Mouse (Mus musculus) liver, embryonic 16.5 days (tissue): Measurements from ENCODE around the gene Nacc2. TPM values are rescaled to one million over a fixed set of nuclear protein-coding genes. Genes with fewer than 3 reads are reported as not detected.

Source experiments
- ATAC-seq: fragments of 200-750 bp; cut with Nextera tagmentation; 2 replicates; pipeline ENCODE4 v1.8.0; 2017; ENCODE audit warnings: low read depth, mild to moderate bottlenecking, moderate number of reproducible peaks, moderate library complexity
- H3K27ac ChIP-seq: fragments of 300-500 bp; sonication (generic); 2 replicates; pipeline ENCODE4 v1.5.1; 2014; ENCODE audit warnings: mild to moderate bottlenecking, low read length
- H3K27me3 ChIP-seq: fragments of 300-500 bp; sonication (generic); 2 replicates; pipeline ENCODE4 v1.6.1; 2014; ENCODE audit warnings: low read depth, low read length, mixed read lengths; ENCODE audit not compliant: control insufficient read depth, insufficient read depth
- H3K36me3 ChIP-seq: fragments of 300-500 bp; sonication (generic); 2 replicates; pipeline ENCODE4 v1.6.1; 2014; ENCODE audit warnings: mild to moderate bottlenecking; ENCODE audit not compliant: control insufficient read depth, insufficient read depth
- H3K4me1 ChIP-seq: fragments of 300-500 bp; sonication (generic); 2 replicates; pipeline ENCODE4 v1.6.1; 2014; ENCODE audit warnings: low read depth, low read length, mixed read lengths; ENCODE audit not compliant: control insufficient read depth
- H3K4me2 ChIP-seq: fragments of 300-500 bp; sonication (generic); 2 replicates; pipeline ENCODE4 v1.6.1; 2014; ENCODE audit warnings: low read depth, low read length, mixed read lengths
- H3K4me3 ChIP-seq: fragments of 300-500 bp; sonication (generic); 2 replicates; pipeline ENCODE4 v1.5.1; 2014; ENCODE audit warnings: low read depth, mild to moderate bottlenecking, low read length
- H3K9ac ChIP-seq: fragments of 300-500 bp; sonication (generic); 2 replicates; pipeline ENCODE4 v1.6.1; 2014; ENCODE audit warnings: low read depth, low read length
- H3K9me3 ChIP-seq: fragments of 300-500 bp; sonication (generic); replicated peaks from 2 replicates; pipeline ENCODE4 v1.6.1; 2016; ENCODE audit warnings: low read length; ENCODE audit not compliant: control insufficient read depth
- WGBS: fragments of 180-500 bp; shearing (Covaris S2); extraction: QIAGEN DNeasy Blood & Tissue Kit; methylation state at CpG from one replicate; pipeline ENCODE4 v1.1.7; 2014; ENCODE audit not compliant: insufficient replicate concordance; 5-methylcytosine and 5-hydroxymethylcytosine counted together
- polyA plus RNA-seq: library from polyadenylated mRNA; unstranded; fragments of >200 nt; fragmentation: Nextera tagmentation; extraction: Ambion mirVana; gene quantifications from 2 replicates; pipeline ENCODE4 v1.2.1, GENCODE M21; 2015

Nacc2 gene
- polyA plus RNA-seq, 1 experiment from 2014 or later, result 6.4 TPM

GRCm38 (mm10) chr2:26020714-26021560 lies 102.1 kb downstream of the Nacc2 start:
- peak overlapping the region; percentile 93 for H3K4me2 ChIP-seq
- peaks cover 9% of the 10 kb centered on the region for H3K36me3 ChIP-seq
- H3K9me3 ChIP-seq, result no peaks in the 10 kb centered on the region
- ATAC-seq, result peak; percentile 43
- H3K27me3 ChIP-seq, result no peaks in the 10 kb centered on the region
- under 1% methylated on average over 38 of the region's 38 CpGs for WGBS
- peak overlapping the region; percentile 82 for H3K4me3 ChIP-seq
- H3K9ac ChIP-seq, result peak overlapping the region; percentile 93
- H3K4me1 ChIP-seq, result peaks cover 42% of the 10 kb centered on the region
- peak overlapping the region; percentile 98 for H3K27ac ChIP-seq

GRCm38 (mm10) chr2:26019923-26020322 lies 103.1 kb downstream of the Nacc2 start:
- Histone ChIP-seq H3K27ac (peak overlapping the region; percentile 98), H3K9ac (peak overlapping the region; percentile 93)
- 30% methylated on average over 3 of the region's 3 CpGs for WGBS

GRCm38 (mm10) chr2:26017326-26017725 lies 105.7 kb downstream of the Nacc2 start:
- ATAC-seq, result no peak

More at GRCm38 (mm10) chr2:26019923-26020322, 103.1 kb downstream of the Nacc2 start:
- 0 out of 2 replicates have a peak, but pooled peaks have one; percentile 14 for ATAC-seq
- Histone ChIP-seq H3K9me3 (no peaks in the 10 kb centered on the region), H3K36me3 (peaks cover 18% of the 10 kb centered on the region), H3K27me3 (no peaks in the 10 kb centered on the region), H3K4me2 (peak overlapping the region; percentile 93), H3K4me1 (peaks cover 52% of the 10 kb centered on the region), H3K4me3 (peak overlapping the region; percentile 82)

GRCm38 (mm10) chr2:26013674-26014073 lies 109.3 kb downstream of the Nacc2 start:
- peaks cover 62% of the 10 kb centered on the region for H3K4me1 ChIP-seq
- WGBS, result 27% methylated on average over 3 of the region's 3 CpGs
- H3K27me3 ChIP-seq, result no peaks in the 10 kb centered on the region
- H3K9me3 ChIP-seq, result no peaks in the 10 kb centered on the region
- peak; percentile 99 for ATAC-seq
- peaks cover 69% of the 10 kb centered on the region for H3K36me3 ChIP-seq
- peak overlapping the region; percentile 93 for H3K4me2 ChIP-seq
- peak overlapping the region; percentile 98 for H3K27ac ChIP-seq
- H3K9ac ChIP-seq, result peak overlapping the region; percentile 93
- peak overlapping the region; percentile 67 for H3K4me3 ChIP-seq

More at GRCm38 (mm10) chr2:26017326-26017725, 105.7 kb downstream of the Nacc2 start:
- no peaks in the 10 kb centered on the region for H3K9me3 ChIP-seq
- H3K27me3 ChIP-seq, result no peaks in the 10 kb centered on the region
- peaks cover 53% of the 10 kb centered on the region for H3K4me1 ChIP-seq
- H3K4me3 ChIP-seq, result peak overlapping the region; percentile 82
- WGBS, result 22% methylated on average over 4 of the region's 4 CpGs
- H3K36me3 ChIP-seq, result peaks cover 33% of the 10 kb centered on the region
- H3K27ac ChIP-seq, result peak overlapping the region; percentile 98
- peak overlapping the region; percentile 93 for H3K9ac ChIP-seq
- peak overlapping the region; percentile 93 for H3K4me2 ChIP-seq

GRCm38 (mm10) chr2:26011420-26011819 lies 111.6 kb downstream of the Nacc2 start:
- H3K27ac ChIP-seq, result peak overlapping the region; percentile 98
- H3K9me3 ChIP-seq, result no peaks in the 10 kb centered on the region
- H3K9ac ChIP-seq, result peak overlapping the region; percentile 80
- H3K4me2 ChIP-seq, result peak overlapping the region; percentile 93
- H3K4me1 ChIP-seq, result peaks cover 47% of the 10 kb centered on the region
- no peak for ATAC-seq
- no peaks in the 10 kb centered on the region for H3K27me3 ChIP-seq
- 50% methylated on average over 1 of the region's 1 CpGs for WGBS
- H3K36me3 ChIP-seq, result peaks cover 86% of the 10 kb centered on the region
- peak overlapping the region; percentile 67 for H3K4me3 ChIP-seq

Other genes starting within 250 kb of the Nacc2 start
- gene Camsap1, start 139.9 kb downstream of the Nacc2 start, polyA plus RNA-seq, result 1.8 and 2.3 TPM in 2 replicates
- gene Ubac1, start 101.5 kb downstream of the Nacc2 start, polyA plus RNA-seq, result 392 and 410 TPM in 2 replicates
- not detected in 2 replicates for gene Lhx3, start 85.1 kb upstream of the Nacc2 start, polyA plus RNA-seq
- 4.3 and 4.5 TPM in 2 replicates for gene Qsox2, start 114.3 kb upstream of the Nacc2 start, polyA plus RNA-seq
- 0.01 and 0.05 TPM in 2 replicates for gene Ccdc187, start 171.3 kb upstream of the Nacc2 start, polyA plus RNA-seq
- gene Gpsm1, start 192.3 kb upstream of the Nacc2 start, polyA plus RNA-seq, result 2.3 and 3.0 TPM in 2 replicates
- 7.2 and 8.0 TPM in 2 replicates for gene Dnlz, start 228.9 kb upstream of the Nacc2 start, polyA plus RNA-seq
- gene Card9, start 237.7 kb upstream of the Nacc2 start, polyA plus RNA-seq, result 1.7 and 3.0 TPM in 2 replicates